Mouse (Mus musculus) frontal cortex, adult (tissue): ENCODE measurements around the gene Arhgap1.

Experiments used
- ATAC-seq: cut with Nextera tagmentation; 2 replicates; pipeline ENCODE4 v1.9.2; 2017; ENCODE audit warnings: mild to moderate bottlenecking, moderate library complexity, mixed read lengths; ENCODE audit not compliant: low TSS enrichment

Arhgap1 gene

DNA sequence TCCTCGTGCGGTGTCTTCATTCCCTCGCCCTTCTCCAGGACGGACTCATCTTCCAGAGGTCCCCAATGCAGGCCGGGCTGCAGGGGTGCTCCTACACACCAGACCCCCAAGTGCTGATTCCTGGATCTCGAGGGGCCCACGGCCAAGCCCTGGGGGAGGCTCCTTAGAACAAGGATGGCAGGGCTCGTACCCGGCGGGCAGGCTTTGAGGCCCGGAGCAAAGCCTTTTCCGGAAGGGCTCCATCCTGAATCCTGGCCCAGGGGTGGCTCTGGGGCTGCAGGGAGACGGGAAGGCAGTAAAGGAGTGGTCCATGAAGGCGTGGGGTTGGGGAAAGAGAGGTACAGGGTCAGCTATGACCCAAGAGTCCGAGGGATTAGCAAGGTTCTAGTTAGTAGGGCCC lies 508 bp upstream of the Arhgap1 start:
- ATAC-seq: no peak

- peak; percentile 13 for ATAC-seq
These were observed 818 bp downstream of the Arhgap1 start for GRCm38 (mm10) chr2:91650360-91650995.

DNA sequence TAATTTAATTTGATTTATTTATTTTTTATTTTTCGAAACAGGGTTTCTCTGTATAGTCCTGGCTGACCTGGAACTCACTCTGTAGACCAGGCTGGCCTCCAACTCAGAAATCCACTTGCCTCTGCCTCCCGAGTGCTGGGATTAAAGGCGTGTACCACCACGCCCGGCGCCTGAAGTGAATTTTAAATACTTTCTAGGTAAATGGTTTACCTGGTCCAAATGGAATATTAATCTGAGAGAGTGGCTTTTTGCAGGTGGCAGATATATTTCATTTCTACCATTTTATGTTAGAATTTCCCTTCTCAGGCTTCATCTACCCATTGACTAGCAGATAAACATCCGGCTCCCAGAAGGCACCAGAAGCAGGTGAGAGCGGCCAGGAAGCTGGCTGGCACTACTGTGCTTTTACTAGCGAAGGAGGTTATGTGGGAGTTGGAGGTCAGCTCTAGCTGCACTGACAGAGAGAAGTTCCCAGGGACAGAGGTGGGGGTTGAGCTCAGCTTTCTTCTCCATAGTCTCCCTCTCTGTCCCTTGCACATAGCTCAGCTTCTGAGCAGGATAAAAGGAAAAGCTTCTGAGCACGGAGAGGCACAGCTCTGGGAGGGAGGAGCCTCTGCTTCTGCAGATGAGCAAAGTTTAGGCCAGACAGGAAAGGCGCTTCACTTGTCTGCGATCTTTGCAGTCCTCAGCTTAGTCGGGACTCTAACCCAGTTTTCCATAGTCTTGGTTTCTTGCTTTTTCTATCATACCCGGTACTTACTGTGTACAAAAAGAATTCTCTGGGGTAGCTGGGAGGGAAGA lies 2.0 kb downstream of the Arhgap1 start:
- ATAC-seq: no peak

DNA sequence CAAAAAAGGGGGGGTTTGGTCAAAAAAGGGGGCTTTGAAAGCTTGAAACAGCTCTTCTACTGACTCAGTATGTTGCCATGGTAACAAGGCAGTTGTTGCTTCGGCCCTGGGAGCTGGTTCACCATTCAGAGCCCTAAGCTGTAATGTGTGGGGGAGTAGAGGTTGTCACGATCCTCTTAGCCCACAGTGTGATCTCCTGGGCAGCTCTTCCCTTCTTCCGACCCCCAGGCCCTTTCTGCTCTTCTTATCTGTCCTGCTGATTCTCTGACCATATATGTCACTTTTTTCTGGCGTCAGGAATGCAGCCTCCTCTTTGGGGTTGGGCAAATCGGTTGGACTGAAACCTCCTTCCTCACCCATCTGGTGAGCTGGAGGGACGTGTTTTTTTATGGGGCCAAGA lies 3.2 kb downstream of the Arhgap1 start:
- peak; percentile 38 for ATAC-seq

GRCm38 (mm10) chr2:91655388-91655787 lies 5.7 kb downstream of the Arhgap1 start:
- ATAC-seq: no peak

- ATAC-seq: no peak
These were observed 6.2 kb downstream of the Arhgap1 start for GRCm38 (mm10) chr2:91655827-91656226.

DNA sequence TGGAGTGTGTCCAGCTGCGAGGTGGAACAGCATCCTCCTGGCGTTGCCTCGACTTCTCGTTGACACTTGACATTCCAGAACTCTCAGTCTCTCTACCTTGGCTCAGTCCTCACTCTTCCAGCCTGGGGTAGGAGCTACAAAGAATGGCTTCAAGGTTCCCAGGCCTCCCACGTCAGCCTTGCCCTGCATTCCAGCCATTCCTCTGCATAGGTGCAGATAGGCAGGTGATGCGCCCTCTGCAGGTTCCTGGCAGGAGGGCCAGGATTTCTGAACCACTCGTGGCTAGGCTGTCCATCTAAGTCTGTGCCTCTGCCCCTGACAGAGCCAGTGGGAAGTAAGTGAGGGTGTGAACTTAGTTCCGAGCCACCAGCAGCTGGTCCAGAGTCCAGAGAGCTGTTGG lies 7.1 kb downstream of the Arhgap1 start:
- no peak for ATAC-seq

DNA sequence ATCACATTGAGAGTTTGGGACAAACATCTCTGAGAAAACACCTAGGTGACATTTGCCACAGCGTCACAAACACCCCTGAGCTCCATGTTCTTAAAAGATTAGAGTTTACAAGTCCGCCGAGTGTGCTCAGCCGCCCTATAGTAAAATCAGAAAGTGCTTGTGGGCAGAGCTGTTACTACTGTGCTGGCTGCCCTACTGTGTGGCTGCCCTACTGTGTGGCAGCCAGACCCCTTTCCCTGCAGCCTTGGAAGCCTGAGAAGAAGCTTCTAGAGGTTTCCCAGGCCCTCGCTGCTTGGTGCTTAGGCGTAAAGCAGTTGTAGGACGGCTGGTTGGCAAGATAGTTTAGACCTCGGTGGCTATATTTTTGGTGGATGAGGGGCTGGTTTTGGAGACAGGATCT lies 10.0 kb downstream of the Arhgap1 start:
- ATAC-seq: no peak

DNA sequence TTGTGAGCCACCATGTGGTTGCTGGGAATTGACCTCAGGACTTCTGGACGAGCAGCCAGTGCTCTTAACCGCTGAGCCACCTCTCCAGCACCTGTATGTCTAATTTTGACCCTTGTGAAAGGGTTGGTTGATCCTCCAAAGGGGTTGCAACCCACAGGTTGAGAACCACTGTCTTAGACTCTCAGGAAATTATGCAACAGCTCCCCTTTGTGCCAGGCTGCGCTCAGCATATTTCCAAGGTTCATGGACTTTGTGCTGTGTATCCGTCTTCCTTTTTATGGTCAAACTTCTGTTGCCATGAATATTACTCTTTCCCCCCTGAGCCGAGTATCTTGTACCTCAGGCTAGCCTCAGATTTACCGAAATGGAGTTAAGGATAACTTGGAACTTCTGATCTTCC lies 11.3 kb downstream of the Arhgap1 start:
- no peak for ATAC-seq

DNA sequence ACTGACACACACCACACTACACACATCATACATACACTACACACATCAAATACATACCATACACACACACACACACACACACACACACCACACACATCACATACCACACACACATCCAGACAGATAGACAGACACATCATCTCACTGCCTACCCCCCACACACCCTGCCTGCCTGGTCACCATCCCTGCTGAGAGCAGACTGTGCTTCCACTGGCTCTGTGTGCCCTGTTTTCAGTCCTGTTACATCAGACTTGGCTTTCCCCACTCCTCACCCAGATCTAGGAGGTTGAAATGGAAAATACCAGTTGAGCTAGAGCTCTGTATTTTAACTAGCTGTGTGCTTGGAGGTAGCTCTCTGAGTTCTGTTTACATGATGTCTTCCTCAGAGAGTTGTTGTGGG lies 15.1 kb downstream of the Arhgap1 start:
- peak; percentile 88 for ATAC-seq

DNA sequence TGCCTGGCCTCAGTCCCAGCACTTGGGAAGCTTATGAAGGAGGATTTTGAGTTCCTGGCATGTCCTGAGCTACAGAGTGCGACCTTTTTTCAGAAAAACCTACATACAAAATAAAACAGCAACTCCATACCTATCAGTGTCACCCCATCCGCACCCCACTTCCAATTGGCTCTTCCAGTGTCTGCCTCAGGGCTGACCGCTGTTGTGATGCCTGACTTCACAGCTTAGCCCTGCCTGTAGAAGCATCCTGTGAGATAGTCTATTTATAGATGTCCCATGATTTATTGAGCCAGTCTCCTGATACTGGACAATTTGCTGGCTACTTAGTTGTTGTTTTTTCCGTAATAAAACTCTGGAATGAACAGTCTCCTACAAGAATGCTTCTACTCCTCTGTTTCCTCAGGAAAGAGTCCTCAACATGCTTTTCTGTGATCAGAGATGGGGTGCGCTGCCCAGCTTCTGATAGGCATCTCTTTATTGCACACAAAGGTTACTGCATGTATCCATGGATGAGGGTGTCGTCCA lies 16.8 kb downstream of the Arhgap1 start:
- no peak for ATAC-seq

DNA sequence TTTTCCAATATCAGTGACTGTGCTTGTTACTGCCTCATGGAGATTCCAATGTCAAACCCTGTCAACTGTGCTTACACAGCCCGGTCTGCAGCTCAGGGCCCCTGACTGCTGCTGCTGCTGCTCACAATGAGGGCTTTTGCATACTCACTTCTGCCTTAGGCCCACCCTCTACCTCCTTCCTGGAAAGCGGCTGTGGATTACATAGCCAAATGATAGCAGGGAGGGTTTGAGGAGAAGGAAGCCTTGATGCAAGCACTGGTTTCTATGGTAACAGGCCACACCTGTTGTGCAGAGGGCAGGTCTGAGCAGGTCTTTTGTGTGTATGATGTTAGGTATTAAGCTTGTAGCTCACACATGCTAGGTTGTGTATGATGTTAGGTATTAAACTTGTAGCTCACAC lies 18.1 kb downstream of the Arhgap1 start:
- no peak for ATAC-seq

DNA sequence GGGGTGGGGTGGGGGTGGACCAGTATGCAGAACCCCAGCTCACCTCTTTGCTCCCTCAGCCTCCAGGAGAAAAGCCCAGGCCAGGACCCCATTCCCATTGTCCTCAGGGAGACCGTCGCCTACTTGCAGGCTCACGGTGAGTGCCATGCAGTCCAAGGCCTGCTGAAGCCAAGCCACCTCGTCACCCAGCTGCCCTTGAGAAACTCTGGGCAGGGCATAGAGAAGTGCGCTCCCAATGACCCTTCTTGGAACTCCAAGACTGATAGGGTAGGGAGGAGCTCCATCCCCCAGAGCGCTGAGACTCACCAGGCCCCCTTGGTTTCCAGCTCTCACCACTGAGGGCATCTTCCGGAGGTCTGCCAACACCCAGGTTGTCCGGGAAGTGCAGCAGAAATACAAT lies 19.7 kb downstream of the Arhgap1 start:
- no peak for ATAC-seq

GRCm38 (mm10) chr2:91670038-91670437 lies 20.4 kb downstream of the Arhgap1 start:
- ATAC-seq: no peak

- no peak; the same call in 1 of the 2 replicates for ATAC-seq
These were observed 23.9 kb downstream of the Arhgap1 start for GRCm38 (mm10) chr2:91673587-91673986.

- peak; percentile 79 for ATAC-seq
These were observed 25.2 kb downstream of the Arhgap1 start for GRCm38 (mm10) chr2:91674895-91675294.

- ATAC-seq: no peak
These were observed 26.8 kb downstream of the Arhgap1 start for GRCm38 (mm10) chr2:91676420-91676819.

DNA sequence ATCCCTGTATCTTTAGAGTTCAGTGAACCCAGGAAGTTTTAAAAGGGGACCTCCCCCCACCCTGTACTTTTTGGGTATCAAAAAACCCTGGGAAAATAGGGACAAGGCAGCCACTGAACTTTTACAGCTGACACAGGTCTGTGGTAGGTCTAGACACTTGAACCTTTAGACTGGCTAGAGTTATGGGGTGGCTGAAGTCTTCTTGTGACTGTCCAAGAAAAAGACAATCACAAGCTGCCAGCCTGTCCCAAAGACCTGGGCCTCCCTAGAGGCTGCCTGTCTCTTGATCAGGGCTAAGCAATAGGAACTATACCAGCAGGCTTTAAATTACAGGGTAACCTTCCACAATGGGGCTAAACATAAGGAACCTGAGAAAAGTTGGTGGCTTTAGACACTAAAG lies 27.3 kb downstream of the Arhgap1 start:
- no peak for ATAC-seq

DNA sequence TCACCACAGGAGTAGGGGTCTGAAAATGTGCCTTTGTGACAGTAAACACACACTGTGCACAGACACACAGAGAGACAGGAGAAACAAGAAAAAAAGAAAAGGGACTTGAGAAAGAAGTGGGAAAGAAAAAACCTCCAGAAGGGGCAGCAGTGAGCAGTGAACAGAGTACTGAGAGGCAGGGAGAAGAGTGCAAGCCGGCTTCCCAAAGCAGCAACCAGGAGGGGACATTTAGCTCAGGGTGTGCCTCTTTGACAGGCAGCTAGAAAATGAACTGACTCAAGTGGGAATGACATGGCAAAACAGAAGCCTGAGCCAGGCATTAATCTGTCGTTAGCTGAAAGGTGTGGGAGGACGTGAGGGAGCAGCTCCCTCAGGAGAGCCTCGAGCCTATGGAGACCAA lies 33.2 kb downstream of the Arhgap1 start:
- peak; percentile 75 for ATAC-seq

GRCm38 (mm10) chr2:91683919-91684318 lies 34.3 kb downstream of the Arhgap1 start:
- ATAC-seq: peak; percentile 58

- peak; percentile 73; the same call in 1 of the 2 replicates for ATAC-seq
These were observed 39.8 kb downstream of the Arhgap1 start for GRCm38 (mm10) chr2:91689452-91689851.

DNA sequence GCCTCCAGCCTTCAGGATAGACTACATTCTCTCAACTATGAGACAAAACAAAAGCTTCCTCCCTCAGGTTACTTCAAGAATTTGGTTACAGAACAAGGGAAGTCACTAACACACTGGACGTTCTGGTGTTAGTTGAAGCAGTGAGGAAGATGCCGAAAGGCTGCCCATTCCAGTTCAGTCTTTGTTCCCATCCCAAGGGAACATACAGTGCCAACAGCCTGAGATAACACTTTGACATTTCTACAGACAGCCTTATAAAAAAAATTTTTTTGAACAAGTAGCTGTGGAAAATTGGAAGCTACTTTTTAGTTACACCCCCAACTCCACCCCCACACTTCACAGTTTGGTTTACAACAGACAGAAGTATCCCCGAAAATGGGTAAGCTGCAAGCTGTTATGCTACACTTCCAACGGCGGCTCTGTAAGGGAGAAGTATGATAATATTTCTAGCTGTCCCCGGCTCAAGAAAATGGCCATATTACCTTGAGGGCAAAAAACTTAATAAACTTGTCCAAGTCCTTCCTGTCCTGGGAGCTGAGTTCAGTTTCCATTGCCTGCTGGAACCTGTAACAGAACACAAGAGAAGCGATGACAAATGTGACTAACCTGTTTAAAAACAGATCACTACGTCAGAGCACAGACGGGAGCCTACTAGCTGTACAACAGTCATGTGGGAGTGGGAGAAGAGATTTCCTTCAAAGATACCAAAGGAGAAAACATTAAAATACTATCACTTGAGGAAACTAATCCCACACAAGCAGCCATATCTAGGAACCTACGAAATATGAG lies 46.0 kb downstream of the Arhgap1 start:
- ATAC-seq: peak; percentile 73
